Mouse (Mus musculus): ENCODE data around the gene Rab38.

The Rab38 gene

GRCm38 (mm10) chr7:88527100-88527671 is 97.1 kb downstream of the Rab38 start:
- no peak for DNase-seq (ENCODE audit: low spot score)

GRCm38 (mm10) chr7:88536127-88536531 is 106.1 kb downstream of the Rab38 start:
- DNase-seq (ENCODE audit: low spot score), result no peak

GRCm38 (mm10) chr7:88536743-88537142 is 106.7 kb downstream of the Rab38 start:
- no peak for DNase-seq (ENCODE audit: low spot score)

All from layer of hippocampus, adult 9-10 months (tissue).